ENCODE assay signal across 21 mouse cellular contexts in the genomic region with DNA sequence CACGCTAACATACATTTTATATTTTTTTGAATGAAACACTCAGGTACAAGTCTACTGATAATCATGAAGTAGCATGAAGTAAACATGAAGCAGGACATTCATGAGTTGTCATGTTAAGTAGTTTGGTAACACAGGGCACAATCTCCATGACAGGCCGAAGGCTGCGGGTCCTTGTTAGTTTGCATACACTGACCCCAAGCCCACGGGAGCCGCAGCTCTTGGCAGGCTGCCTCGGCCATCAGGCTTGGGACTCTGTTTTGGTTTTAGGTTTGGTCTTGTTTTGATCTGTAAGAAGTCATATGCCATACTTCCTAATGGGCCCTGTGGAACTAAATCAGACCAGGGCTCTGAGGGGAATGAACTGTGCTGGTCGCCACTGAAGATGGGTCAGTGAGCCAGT. TPM values are rescaled to one million over a fixed set of nuclear protein-coding genes. Genes with fewer than 3 reads are reported as not detected.
"Had no signal": no experiment of that assay in that cellular context is flagged by ENCODE, and none has a peak within 500 bp of the region (broad histone marks: within the 10 kb centered on the region; RNA-seq: fewer than 3 reads in every experiment).

No protein-coding gene starts in this region.

- H3K4me3 ChIP-seq: midbrain, embryonic 10.5 days; midbrain, embryonic 12.5 days; myocyte; neural tube, embryonic 13.5 days; neural tube, embryonic 15.5 days had no signal

- H3K9ac ChIP-seq: liver, embryonic 14.5 days; midbrain, embryonic 12.5 days; neural tube, embryonic 13.5 days; neural tube, embryonic 15.5 days had no signal

- H3K9me3 ChIP-seq: midbrain, embryonic 10.5 days; midbrain, embryonic 12.5 days; neural tube, embryonic 13.5 days; neural tube, embryonic 15.5 days had no signal

- H3K36me3 ChIP-seq: midbrain, embryonic 10.5 days; midbrain, embryonic 12.5 days; neural tube, embryonic 13.5 days; neural tube, embryonic 15.5 days had no signal

- H3K4me2 ChIP-seq: midbrain, embryonic 12.5 days; neural tube, embryonic 13.5 days; neural tube, embryonic 15.5 days had no signal

- ATAC-seq: midbrain, embryonic 16.5 days had no signal

- DNase-seq: lung, adult 2 months; lung, postnatal 14 days; midbrain, embryonic 14.5 days; retina, postnatal 1 day; right cerebral cortex, adult 18-20 months; right cerebral cortex, postnatal 25 days; right cerebral cortex, postnatal 4 days; spleen, adult 18-20 months; thymus, adult 18-20 months; thymus, postnatal 14 days; thymus, postnatal 36 days had no signal

- H3K27ac ChIP-seq: liver, embryonic 14.5 days; midbrain, embryonic 10.5 days; midbrain, embryonic 12.5 days; neural tube, embryonic 13.5 days; neural tube, embryonic 15.5 days had no signal

- H3K27me3 ChIP-seq: midbrain, embryonic 12.5 days; neural tube, embryonic 13.5 days; neural tube, embryonic 15.5 days had no signal

- H3K4me1 ChIP-seq: midbrain, embryonic 10.5 days; midbrain, embryonic 12.5 days; neural tube, embryonic 13.5 days; neural tube, embryonic 15.5 days had no signal

RNA-seq across cellular contexts. Expression of a gene that starts 36.9 kb away (rescaled TPM):
- polyA plus RNA-seq: small intestine, adult 2 months had no signal

RNA-seq across cellular contexts. Expression of a gene that starts 55.2 kb away (rescaled TPM):
- total RNA-seq: megakaryocyte, adult 5-6 weeks had no signal
- polyA plus RNA-seq: lung, adult 2 months; small intestine, adult 2 months; thymus, postnatal 0 days had no signal
